Mouse (Mus musculus): ENCODE data around the gene Gtdc1. TPM values are rescaled to one million over a fixed set of nuclear protein-coding genes. Genes with fewer than 3 reads are reported as not detected.

Gene Gtdc1
- polyA plus RNA-seq, 1 experiment = not detected

DNA sequence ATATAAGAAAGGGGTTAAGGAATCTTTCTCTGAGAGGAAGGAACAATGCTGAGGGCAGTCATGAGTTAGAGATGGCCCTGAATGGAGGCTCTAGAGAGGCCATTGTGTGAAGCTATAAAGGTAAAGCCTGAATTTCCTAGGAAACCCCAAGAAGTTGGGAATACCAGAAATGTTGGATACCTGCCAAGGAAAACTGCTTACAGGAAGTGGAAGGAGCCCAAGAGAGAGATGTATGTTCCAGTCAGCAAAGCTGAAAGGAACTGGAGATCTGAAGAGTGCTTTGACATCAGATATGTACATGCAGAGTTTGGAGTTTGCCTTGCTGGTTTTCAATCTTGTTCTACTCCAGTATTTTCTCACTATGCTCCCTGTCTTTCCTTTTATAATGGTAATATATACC is 268.4 kb downstream of the Gtdc1 start:
- H3K4me3 ChIP-seq (ENCODE audit: insufficient read depth, low read depth, low read length) = no peak overlapping the region
- no peak overlapping the region for H3K27ac ChIP-seq (ENCODE audit: insufficient read depth, low read depth, low read length)
- H3K4me1 ChIP-seq (ENCODE audit: control insufficient read depth, insufficient read depth, low read length) = no peaks in the 10 kb centered on the region
- TF ChIP-seq POLR2A (IDR thresholded peaks at IDR 0.05; ENCODE audit: insufficient read depth, low read depth, low read length) (no peak), CTCF (IDR thresholded peaks at IDR 0.05; ENCODE audit: insufficient read depth, low read depth, low read length) (no peak)

DNA sequence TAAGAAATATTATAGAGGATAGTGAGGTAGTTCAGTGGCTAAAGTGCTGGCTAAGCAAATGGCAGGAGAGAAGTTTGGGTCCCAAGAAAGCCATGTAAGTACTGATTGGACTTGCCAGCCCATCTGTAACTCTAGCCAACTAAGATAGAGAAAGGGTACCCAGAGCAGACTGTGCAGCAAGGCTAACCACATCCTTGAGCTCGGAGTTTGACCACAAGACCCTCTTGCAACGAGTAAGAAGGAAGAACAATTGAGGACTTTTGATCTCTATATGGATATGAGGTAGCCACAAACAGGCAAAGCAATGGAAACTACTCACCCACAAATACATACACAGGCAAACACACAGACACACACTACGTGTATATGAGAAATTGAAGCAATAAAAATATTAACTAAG is 278.9 kb downstream of the Gtdc1 start:
- TF ChIP-seq POLR2A (IDR thresholded peaks at IDR 0.05; ENCODE audit: insufficient read depth, low read depth, low read length) (no peak), CTCF (IDR thresholded peaks at IDR 0.05; ENCODE audit: insufficient read depth, low read depth, low read length) (no peak)
- H3K4me1 ChIP-seq (ENCODE audit: control insufficient read depth, insufficient read depth, low read length) = no peaks in the 10 kb centered on the region; the same call in 1 of the 2 replicates
- no peak overlapping the region for H3K4me3 ChIP-seq (ENCODE audit: insufficient read depth, low read depth, low read length)
- WGBS = 93% methylated on average over 3 of the region's 3 CpGs
- no peak overlapping the region for H3K27ac ChIP-seq (ENCODE audit: insufficient read depth, low read depth, low read length)

DNA sequence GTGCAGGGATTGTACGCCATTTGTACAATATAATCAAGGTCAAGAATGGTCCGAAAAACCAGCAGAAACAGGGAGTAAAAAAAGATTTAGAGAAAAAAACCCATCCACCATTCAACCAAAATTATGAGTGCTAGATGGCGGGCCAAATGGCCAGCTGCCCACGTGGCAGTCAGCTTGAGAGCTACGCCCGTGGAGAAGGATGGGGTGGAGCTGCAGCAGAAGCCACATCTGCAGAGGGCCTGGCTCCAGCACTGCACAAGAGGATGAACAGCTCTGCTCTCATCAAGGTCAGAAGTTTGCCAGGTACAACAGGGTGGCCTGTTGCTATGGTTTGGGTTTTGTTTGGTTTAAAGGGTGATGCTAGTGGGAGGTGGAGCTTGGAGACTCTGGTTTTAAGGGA is 281.1 kb downstream of the Gtdc1 start:
- WGBS = 78% methylated on average over 6 of the region's 6 CpGs
- H3K27ac ChIP-seq (ENCODE audit: insufficient read depth, low read depth, low read length) = no peak overlapping the region
- TF ChIP-seq POLR2A (IDR thresholded peaks at IDR 0.05; ENCODE audit: insufficient read depth, low read depth, low read length) (no peak), CTCF (IDR thresholded peaks at IDR 0.05; ENCODE audit: insufficient read depth, low read depth, low read length) (no peak)

DNA sequence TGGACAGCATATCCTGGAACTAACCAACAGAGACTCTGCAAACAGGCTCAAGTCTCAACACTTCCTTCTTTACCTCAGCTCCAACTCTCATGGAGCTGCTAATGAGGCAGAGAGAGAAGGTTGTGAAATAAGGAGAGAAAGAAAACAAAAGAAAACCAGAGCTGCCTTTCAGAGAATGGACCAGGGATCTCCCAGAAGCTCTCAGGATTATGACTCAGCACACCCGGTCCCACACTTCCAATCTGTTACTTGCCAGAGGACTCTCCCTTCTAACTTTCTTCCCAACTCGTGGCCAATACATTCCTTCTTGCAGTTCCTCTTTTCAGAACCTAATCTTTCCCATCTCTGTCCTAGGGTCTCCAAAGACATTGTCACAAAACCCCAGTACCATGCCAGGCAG is 288.1 kb downstream of the Gtdc1 start:
- H3K4me1 ChIP-seq (ENCODE audit: control insufficient read depth, insufficient read depth, low read length) = no peaks in the 10 kb centered on the region
- 35% methylated on average over 2 of the region's 2 CpGs for WGBS
- H3K4me3 ChIP-seq (ENCODE audit: insufficient read depth, low read depth, low read length) = no peak overlapping the region
- no peak overlapping the region for H3K27ac ChIP-seq (ENCODE audit: insufficient read depth, low read depth, low read length)
- TF ChIP-seq CTCF (IDR thresholded peaks at IDR 0.05; ENCODE audit: insufficient read depth, low read depth, low read length) (no peak), POLR2A (IDR thresholded peaks at IDR 0.05; ENCODE audit: insufficient read depth, low read depth, low read length) (no peak)

More for the DNA sequence above, 281.1 kb downstream of the Gtdc1 start:
- no peak overlapping the region for H3K4me3 ChIP-seq (ENCODE audit: insufficient read depth, low read depth, low read length)
- H3K4me1 ChIP-seq (ENCODE audit: control insufficient read depth, insufficient read depth, low read length) = no peaks in the 10 kb centered on the region; the same call in 1 of the 2 replicates

DNA sequence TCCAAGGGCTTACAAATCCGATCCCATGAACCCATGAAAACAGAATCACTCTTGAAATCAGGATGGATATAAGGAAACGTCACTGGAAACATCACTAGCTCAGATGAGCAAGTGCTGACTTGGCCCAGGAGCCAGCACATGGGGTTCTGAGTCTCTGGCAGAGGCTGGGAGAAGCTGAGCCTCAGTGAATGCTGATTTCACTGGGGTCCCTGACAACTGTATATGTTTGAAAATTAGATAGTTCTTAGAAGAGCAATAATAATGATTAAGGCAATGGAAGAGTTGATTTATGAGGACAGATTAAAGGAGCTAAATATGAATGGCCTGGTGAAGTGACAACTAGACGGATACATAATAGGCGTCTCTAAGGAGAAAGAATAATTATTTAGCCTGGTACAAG is 289.3 kb downstream of the Gtdc1 start:
- 75% methylated on average over 4 of the region's 4 CpGs for WGBS
- H3K4me1 ChIP-seq (ENCODE audit: control insufficient read depth, insufficient read depth, low read length) = no peaks in the 10 kb centered on the region

DNA sequence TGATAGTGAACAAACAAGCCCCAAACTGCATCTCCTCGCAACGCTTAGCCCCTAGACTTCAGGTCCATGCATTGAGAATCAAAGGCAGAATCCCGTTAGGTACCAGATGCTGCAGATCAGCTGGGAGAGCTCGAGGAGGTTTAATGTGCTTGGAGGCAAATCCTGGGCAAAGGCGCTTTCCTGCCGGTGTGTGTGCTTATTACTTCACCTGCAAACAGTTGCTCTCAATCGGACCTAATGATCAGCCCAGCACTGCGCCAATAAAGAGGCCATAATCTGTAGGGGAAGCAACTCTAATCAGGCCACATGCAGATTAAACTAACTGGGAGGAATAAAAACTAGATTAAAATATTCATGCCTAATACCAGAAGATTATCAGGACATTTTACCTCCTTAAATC is 293.5 kb downstream of the Gtdc1 start:
- no peaks in the 10 kb centered on the region for H3K4me1 ChIP-seq (ENCODE audit: control insufficient read depth, insufficient read depth, low read length)
- no peak for TF ChIP-seq CTCF (IDR thresholded peaks at IDR 0.05; ENCODE audit: insufficient read depth, low read depth, low read length)
- no peak for TF ChIP-seq POLR2A (IDR thresholded peaks at IDR 0.05; ENCODE audit: insufficient read depth, low read depth, low read length)
- no peak overlapping the region for H3K27ac ChIP-seq (ENCODE audit: insufficient read depth, low read depth, low read length)
- WGBS = 89% methylated on average over 8 of the region's 8 CpGs
- no peak overlapping the region for H3K4me3 ChIP-seq (ENCODE audit: insufficient read depth, low read depth, low read length)

More for the DNA sequence above, 289.3 kb downstream of the Gtdc1 start:
- no peak for TF ChIP-seq POLR2A (IDR thresholded peaks at IDR 0.05; ENCODE audit: insufficient read depth, low read depth, low read length)
- TF ChIP-seq CTCF (IDR thresholded peaks at IDR 0.05; ENCODE audit: insufficient read depth, low read depth, low read length) = no peak
- no peak overlapping the region for H3K27ac ChIP-seq (ENCODE audit: insufficient read depth, low read depth, low read length)
- H3K4me3 ChIP-seq (ENCODE audit: insufficient read depth, low read depth, low read length) = no peak overlapping the region

DNA sequence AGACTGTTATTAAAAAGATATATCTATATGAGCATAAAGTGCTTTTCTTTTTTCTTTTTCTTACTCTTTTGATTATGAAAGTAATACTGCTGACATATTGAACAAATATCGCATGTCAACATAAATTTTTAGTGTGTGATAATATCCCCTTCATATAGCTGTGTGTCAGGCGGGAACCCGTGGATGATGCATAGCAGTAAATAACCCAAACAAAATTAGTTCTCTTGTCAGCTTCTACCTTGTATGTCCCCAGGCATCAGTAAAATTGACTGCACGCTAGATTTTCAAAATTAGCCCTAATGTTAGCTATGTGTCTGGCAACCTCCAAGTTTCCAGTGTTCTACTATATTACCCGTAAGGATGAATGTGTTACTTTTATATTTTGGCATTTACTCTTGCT is 294.4 kb downstream of the Gtdc1 start:
- H3K27ac ChIP-seq (ENCODE audit: insufficient read depth, low read depth, low read length) = no peak overlapping the region
- no peaks in the 10 kb centered on the region for H3K4me1 ChIP-seq (ENCODE audit: control insufficient read depth, insufficient read depth, low read length)
- WGBS = 93% methylated on average over 5 of the region's 5 CpGs
- no peak overlapping the region for H3K4me3 ChIP-seq (ENCODE audit: insufficient read depth, low read depth, low read length)
- TF ChIP-seq POLR2A (IDR thresholded peaks at IDR 0.05; ENCODE audit: insufficient read depth, low read depth, low read length) = no peak
- TF ChIP-seq CTCF (IDR thresholded peaks at IDR 0.05; ENCODE audit: insufficient read depth, low read depth, low read length) = no peak

DNA sequence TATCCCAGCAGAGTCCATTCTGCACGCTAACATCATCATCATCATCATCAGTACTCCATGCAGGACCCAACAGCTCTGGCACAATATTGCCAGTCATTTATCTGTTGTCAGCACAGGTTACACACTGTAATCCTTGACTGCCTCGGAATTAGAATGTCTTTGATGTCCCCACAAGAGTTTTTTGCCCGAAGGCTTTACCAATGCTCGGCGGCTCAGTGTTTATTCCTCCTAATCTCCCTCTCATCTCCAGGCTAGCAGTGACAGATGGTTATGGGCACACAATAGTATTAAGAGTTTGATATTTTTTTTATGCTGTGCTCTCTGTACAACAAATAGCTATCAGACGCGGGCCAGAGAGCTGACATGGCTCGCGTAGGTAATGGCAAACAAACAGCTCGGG is 294.9 kb downstream of the Gtdc1 start:
- Histone ChIP-seq H3K4me1 (ENCODE audit: control insufficient read depth, insufficient read depth, low read length) (no peaks in the 10 kb centered on the region), H3K4me3 (ENCODE audit: insufficient read depth, low read depth, low read length) (no peak overlapping the region), H3K27ac (ENCODE audit: insufficient read depth, low read depth, low read length) (no peak overlapping the region)
- TF ChIP-seq POLR2A (IDR thresholded peaks at IDR 0.05; ENCODE audit: insufficient read depth, low read depth, low read length) (no peak), CTCF (IDR thresholded peaks at IDR 0.05; ENCODE audit: insufficient read depth, low read depth, low read length) (no peak)
- 88% methylated on average over 10 of the region's 10 CpGs for WGBS

DNA sequence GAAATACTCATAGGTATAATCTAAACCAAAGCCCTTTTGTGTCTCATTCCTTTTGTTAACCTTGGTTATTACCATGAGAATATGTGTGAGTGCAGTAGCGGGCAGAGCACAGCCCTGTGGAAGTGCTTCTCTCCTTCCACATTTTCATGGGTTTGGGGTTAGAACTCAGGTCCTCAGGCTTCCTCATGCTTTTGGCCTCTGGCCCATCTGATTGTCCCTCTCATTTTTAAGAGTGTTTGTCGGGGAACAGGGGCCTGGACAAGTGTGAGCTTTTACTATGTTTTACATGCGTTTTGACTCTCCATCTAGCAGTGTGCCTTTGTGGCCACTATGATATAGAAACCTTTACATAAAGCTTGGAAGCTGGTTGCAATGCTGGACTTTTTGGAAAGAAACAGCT is 296.4 kb downstream of the Gtdc1 start:
- 85% methylated on average over 3 of the region's 3 CpGs for WGBS
- H3K4me1 ChIP-seq (ENCODE audit: control insufficient read depth, insufficient read depth, low read length) = no peaks in the 10 kb centered on the region

DNA sequence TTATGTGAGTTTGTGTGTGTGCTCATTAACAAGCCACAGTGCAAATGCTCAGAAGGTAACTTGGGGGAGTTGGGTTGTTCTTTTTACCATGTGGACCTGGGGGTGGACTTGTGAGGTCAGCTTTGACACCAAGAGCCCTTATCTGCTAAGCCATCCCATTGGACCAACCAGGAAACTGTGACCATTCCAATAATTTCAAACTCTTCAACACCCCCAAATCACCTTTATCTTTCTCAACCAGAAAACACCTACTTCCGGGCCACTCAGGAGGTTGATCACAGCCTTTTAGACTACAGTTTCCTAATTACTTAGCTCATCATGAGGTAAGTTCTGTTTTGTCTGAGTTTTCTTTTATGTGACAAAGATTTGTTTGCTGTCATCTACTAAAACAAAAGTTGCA is 298.7 kb downstream of the Gtdc1 start:
- 95% methylated on average over 1 of the region's 1 CpGs for WGBS
- H3K27ac ChIP-seq (ENCODE audit: insufficient read depth, low read depth, low read length) = no peak overlapping the region
- TF ChIP-seq CTCF (IDR thresholded peaks at IDR 0.05; ENCODE audit: insufficient read depth, low read depth, low read length) (no peak), POLR2A (IDR thresholded peaks at IDR 0.05; ENCODE audit: insufficient read depth, low read depth, low read length) (no peak)
- H3K4me1 ChIP-seq (ENCODE audit: control insufficient read depth, insufficient read depth, low read length) = no peaks in the 10 kb centered on the region
- H3K4me3 ChIP-seq (ENCODE audit: insufficient read depth, low read depth, low read length) = no peak overlapping the region

More for the DNA sequence above, 296.4 kb downstream of the Gtdc1 start:
- Histone ChIP-seq H3K27ac (ENCODE audit: insufficient read depth, low read depth, low read length) (no peak overlapping the region), H3K4me3 (ENCODE audit: insufficient read depth, low read depth, low read length) (no peak overlapping the region)
- no peak for TF ChIP-seq POLR2A (IDR thresholded peaks at IDR 0.05; ENCODE audit: insufficient read depth, low read depth, low read length)
- no peak for TF ChIP-seq CTCF (IDR thresholded peaks at IDR 0.05; ENCODE audit: insufficient read depth, low read depth, low read length)
